In the genomic region with DNA sequence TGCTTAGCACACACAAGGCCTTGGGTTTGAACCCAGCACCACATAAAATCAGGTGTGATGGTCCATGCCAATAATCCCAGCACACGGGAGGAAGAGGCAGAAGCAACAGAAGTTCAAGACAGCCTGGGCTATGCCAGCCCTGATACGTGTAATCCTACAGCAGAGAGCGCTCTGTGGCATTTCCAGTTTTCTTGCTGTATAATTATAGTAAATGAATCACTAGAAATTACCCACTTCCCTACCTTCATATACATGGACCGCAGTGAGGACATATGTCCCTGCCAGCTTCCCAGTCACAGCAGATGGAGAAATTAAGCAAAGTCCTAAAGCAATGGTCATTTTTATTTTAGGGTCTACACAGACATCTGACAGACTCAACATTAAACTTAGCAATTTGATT, we compare ENCODE assay signal across 16 mouse cellular contexts. TPM values are rescaled to one million over a fixed set of nuclear protein-coding genes. Genes with fewer than 3 reads are reported as not detected.
DNase-seq lines count a peak whose midpoint lies in the region.
"Had no signal": no experiment of that assay in that cellular context is flagged by ENCODE, and none has a peak within 500 bp of the region (broad histone marks: within the 10 kb centered on the region; RNA-seq: fewer than 3 reads in every experiment).

No protein-coding gene starts in this region.

- peak; percentile 31 for DNase-seq in heart, adult 11 months
- DNase-seq in heart, postnatal 4 days = no peak
- peak; percentile 61 for DNase-seq in brain, adult 2 months (ENCODE audit: low read depth, low spot score)
- DNase-seq in telencephalon, adult 2 months (ENCODE audit: low read depth, low spot score) = peak; percentile 17
- DNase-seq in kidney, adult 18-20 months = no peak
- DNase-seq: adrenal gland, adult 2 months; adrenal gland, postnatal 10 days; adrenal gland, postnatal 36 days; cerebellum, adult 11 months; cerebellum, adult 18-20 months; cerebellum, adult 8-10 months; cerebellum, adult 9-11 months; cerebellum, postnatal 14 days; cerebellum, postnatal 36 days; embryo, embryonic 11 days had no signal

RNA-seq across cellular contexts. Expression of a gene that starts 16.0 kb away (rescaled TPM):
- 100 to 1,000 TPM; 117 to 118 TPM for total RNA-seq in heart, postnatal 4 days (2021)

RNA-seq across cellular contexts. Expression of a gene that starts 16.3 kb away (rescaled TPM):
- 1 to 10 TPM; 4.1 to 5.3 TPM for total RNA-seq in heart, postnatal 4 days (2021)

RNA-seq across cellular contexts. Expression of a gene that starts 45.9 kb away (rescaled TPM):
- under 1 TPM; 0.16 to 0.26 TPM for total RNA-seq in heart, postnatal 4 days (2021)
- total RNA-seq: common myeloid progenitor, adult 5-6 weeks had no signal

Comparison
In these comparisons a context has a peak if more than half of its experiments do, and no peak if none do; other contexts are left out.
1. DNase-seq: peak in heart, adult 11 months (single experiment), brain, adult 2 months (single experiment) and telencephalon, adult 2 months (single experiment); none in heart, postnatal 4 days (single experiment) and kidney, adult 18-20 months (single experiment).